Mouse (Mus musculus) limb, embryonic 13.5 days (tissue): Measurements from ENCODE around the gene Cyp2u1. TPM values are rescaled to one million over a fixed set of nuclear protein-coding genes. Genes with fewer than 3 reads are reported as not detected.
"Not testable (repeated sequence)": the region's sequence is repeated elsewhere in the genome, so short reads cannot be mapped to it uniquely, and the experiment has no call there.

Experiments used
- ATAC-seq: fragments of 200-750 bp; cut with Nextera tagmentation; 2 replicates; pipeline ENCODE4 v1.8.0; 2017; ENCODE audit warnings: low read depth, moderate number of reproducible peaks, moderate TSS enrichment; ENCODE audit not compliant: low FRiP score
- H3K27ac ChIP-seq: fragments of 300-500 bp; sonication (generic); 2 replicates; pipeline ENCODE4 v1.5.1; 2015; ENCODE audit warnings: inconsistent platforms, mild to moderate bottlenecking, moderate library complexity
- H3K27me3 ChIP-seq: fragments of 300-500 bp; sonication (generic); 2 replicates; pipeline ENCODE4 v1.6.1; 2015; ENCODE audit warnings: mild to moderate bottlenecking, inconsistent platforms
- H3K36me3 ChIP-seq: fragments of 300-500 bp; sonication (generic); 2 replicates; pipeline ENCODE4 v1.6.1; 2015; ENCODE audit warnings: inconsistent platforms, mild to moderate bottlenecking, moderate library complexity
- H3K4me1 ChIP-seq: fragments of 300-500 bp; sonication (generic); 2 replicates; pipeline ENCODE4 v1.6.1; 2015; ENCODE audit warnings: inconsistent platforms
- H3K4me2 ChIP-seq: fragments of 300-500 bp; sonication (generic); replicated peaks from 2 replicates; pipeline ENCODE4 v1.6.1; 2015; ENCODE audit warnings: inconsistent platforms, mild to moderate bottlenecking, moderate library complexity
- H3K4me3 ChIP-seq: fragments of 300-500 bp; sonication (generic); 2 replicates; pipeline ENCODE4 v1.5.1; 2015; ENCODE audit warnings: moderate library complexity, mild to moderate bottlenecking, inconsistent platforms
- H3K9ac ChIP-seq: fragments of 300-500 bp; sonication (generic); 2 replicates; pipeline ENCODE4 v1.6.1; 2015; ENCODE audit warnings: mild to moderate bottlenecking, inconsistent platforms
- H3K9me3 ChIP-seq: fragments of 300-500 bp; sonication (generic); 2 replicates; pipeline ENCODE4 v1.6.1; 2016; ENCODE audit warnings: inconsistent platforms
- WGBS: fragments of 180-500 bp; shearing (Covaris S2); methylation state at CpG from one replicate; pipeline ENCODE4 v1.1.7; 2015; 5-methylcytosine and 5-hydroxymethylcytosine counted together
- polyA plus RNA-seq: library from polyadenylated mRNA; unstranded; fragments of >200 nt; fragmentation: Nextera tagmentation; extraction: Ambion mirVana; gene quantifications from 2 replicates; pipeline ENCODE4 v1.2.1, GENCODE M21; 2015

Gene Cyp2u1
- 2.5 and 2.6 TPM in 2 replicates for polyA plus RNA-seq

DNA sequence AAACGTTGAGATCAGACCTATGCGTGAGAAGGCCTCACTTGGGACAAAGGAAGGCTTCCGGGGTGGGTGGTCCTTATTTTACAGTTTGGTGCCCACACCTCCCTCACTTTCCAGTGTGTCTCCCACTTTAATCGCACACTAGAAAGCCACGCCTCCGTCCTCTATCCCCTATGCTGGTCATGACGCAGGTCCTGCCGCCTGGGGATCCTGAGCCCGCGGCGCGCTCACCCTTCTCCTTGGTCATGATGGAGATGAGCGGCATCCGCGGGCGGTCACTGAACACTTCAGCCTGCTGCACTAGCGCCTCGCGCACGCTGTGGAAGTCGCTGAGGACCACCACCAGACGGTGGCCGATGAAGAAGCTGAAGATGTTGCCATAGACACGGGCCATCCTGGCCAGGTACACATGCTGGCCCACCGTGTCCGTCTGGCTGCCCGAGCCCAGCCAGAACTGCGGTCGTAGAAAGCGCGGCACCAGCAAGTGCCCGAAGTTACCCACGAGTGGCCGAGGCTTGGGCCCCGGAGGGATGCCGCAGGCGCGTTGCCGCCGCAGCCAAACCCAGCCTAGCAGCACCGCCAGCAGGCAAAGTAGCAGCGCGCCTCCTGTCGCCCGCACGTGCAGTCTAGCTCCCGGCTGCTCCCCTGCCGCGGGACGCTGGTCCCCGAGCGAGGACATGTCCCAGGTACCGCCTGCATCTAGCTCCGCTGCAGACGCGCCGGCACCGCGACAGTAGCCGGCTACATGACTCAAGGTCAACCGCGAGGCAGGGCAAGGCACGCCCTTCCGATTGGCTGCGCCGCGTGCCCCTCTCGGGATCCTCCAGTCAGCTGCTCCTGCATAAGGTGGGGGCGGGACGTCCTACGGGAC is at the start of gene Cyp2u1:
Cyp2u1 (minus strand) TSS at position 776 of the 868 bp plus-strand sequence.
- Histone ChIP-seq H3K4me2 (peak within 1 kb of the TSS; percentile 98), H3K9me3 (no peaks in the 10 kb centered on the region), H3K9ac (peak within 1 kb of the TSS; percentile 74), H3K27ac (0 out of 2 replicates have a peak within 1 kb of the TSS, but pooled peaks have one; percentile 3), H3K27me3 (no peaks in the 10 kb centered on the region), H3K36me3 (no peaks in the 10 kb centered on the region), H3K4me1 (peaks cover 20% of the 10 kb centered on the region), H3K4me3 (peak within 1 kb of the TSS; percentile 73)
- under 1% methylated on average over 71 of the region's 71 CpGs for WGBS
- ATAC-seq, result peak; percentile 94

GRCm38 (mm10) chr3:131350539-131350938 is 47.5 kb upstream of the Cyp2u1 start:
- Histone ChIP-seq H3K4me2 (no peak overlapping the region), H3K9ac (no peak overlapping the region)
- WGBS, result 84% methylated on average over 7 of the region's 7 CpGs

GRCm38 (mm10) chr3:131349013-131349412 is 46.0 kb upstream of the Cyp2u1 start:
- Histone ChIP-seq H3K9ac (no peak overlapping the region), H3K4me3 (no peak overlapping the region), H3K27ac (no peak overlapping the region), H3K27me3 (no peaks in the 10 kb centered on the region), H3K4me1 (peaks cover 3% of the 10 kb centered on the region), H3K36me3 (no peaks in the 10 kb centered on the region), H3K9me3 (0 out of 2 replicates have a peak, but pooled peaks cover 5% of the 10 kb centered on the region), H3K4me2 (no peak overlapping the region)
- ATAC-seq, result no peak
- 72% methylated on average over 6 of the region's 6 CpGs for WGBS

More at GRCm38 (mm10) chr3:131350539-131350938, 47.5 kb upstream of the Cyp2u1 start:
- peaks cover 3% of the 10 kb centered on the region; the same call in 1 of the 2 replicates for H3K4me1 ChIP-seq
- no peak for ATAC-seq
- H3K27me3 ChIP-seq, result no peaks in the 10 kb centered on the region
- no peak overlapping the region for H3K27ac ChIP-seq
- H3K9me3 ChIP-seq, result 0 out of 2 replicates have a peak, but pooled peaks cover 5% of the 10 kb centered on the region
- no peaks in the 10 kb centered on the region for H3K36me3 ChIP-seq
- H3K4me3 ChIP-seq, result no peak overlapping the region

DNA sequence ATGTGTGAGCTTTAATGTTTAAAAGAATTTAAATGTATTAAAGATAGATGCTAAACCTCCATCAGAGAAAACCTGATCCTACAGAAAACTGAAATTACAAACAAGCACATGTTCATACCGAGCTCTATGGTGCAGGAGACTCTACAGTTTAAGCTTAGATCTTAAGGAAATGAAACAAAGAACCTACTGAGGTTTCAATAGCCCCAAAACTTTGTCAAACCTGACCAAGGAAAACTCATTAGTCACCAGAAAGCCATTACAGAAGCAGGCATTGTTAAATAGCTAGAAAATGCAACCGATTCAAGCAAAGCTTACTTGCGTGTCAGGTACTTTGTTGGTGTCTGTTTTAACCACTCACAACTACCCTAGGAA is 45.5 kb upstream of the Cyp2u1 start:
- Histone ChIP-seq H3K27ac (no peak overlapping the region), H3K36me3 (no peaks in the 10 kb centered on the region), H3K4me3 (no peak overlapping the region), H3K9ac (no peak overlapping the region), H3K4me1 (peaks cover 6% of the 10 kb centered on the region), H3K4me2 (no peak overlapping the region), H3K9me3 (0 out of 2 replicates have a peak, but pooled peaks cover 5% of the 10 kb centered on the region), H3K27me3 (no peaks in the 10 kb centered on the region)
- no peak for ATAC-seq
- 43% methylated on average over 3 of the region's 3 CpGs for WGBS

DNA sequence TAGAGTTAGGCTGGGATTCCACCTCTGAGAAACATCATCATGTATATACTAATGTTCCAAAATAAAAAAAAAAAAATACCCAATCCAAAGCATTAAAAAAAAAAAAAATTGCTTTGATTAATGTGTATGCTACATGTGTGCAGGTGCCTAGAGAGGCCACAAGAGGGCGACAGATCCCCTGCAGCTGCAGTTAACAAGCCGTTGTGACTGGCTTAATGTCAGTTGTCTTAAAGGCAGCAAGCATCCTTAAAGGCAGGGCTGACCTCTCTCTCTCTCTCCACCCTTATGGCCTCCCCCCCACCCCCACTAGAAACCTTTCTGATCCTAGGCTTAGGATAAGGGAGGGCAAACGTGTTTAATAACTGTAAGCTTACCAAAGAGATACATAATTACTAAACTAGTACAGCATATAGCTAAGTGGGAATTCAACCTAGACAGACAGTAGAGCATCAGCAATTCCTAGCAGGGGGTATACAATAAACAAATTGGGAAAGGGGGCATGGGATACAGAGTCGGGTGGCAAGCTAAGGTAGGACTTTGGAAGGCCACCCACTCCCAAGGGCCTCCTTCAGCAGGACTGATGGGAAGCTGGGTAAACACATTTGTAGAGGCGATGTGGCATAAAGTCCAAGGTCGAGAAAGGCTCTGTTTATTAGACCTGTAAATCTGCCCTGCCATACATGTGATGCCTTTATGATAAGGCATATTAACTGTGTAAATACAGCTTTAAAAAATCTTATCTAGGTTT is 45.0 kb upstream of the Cyp2u1 start:
- 48% methylated on average over 6 of the region's 6 CpGs for WGBS
- H3K27me3 ChIP-seq, result no peaks in the 10 kb centered on the region
- 0 out of 2 replicates have a peak, but pooled peaks cover 5% of the 10 kb centered on the region for H3K9me3 ChIP-seq
- ATAC-seq, result no peak
- no peak overlapping the region for H3K27ac ChIP-seq
- H3K4me1 ChIP-seq, result peaks cover 12% of the 10 kb centered on the region
- no peak overlapping the region for H3K4me3 ChIP-seq
- H3K4me2 ChIP-seq, result no peak overlapping the region
- H3K36me3 ChIP-seq, result no peaks in the 10 kb centered on the region
- H3K9ac ChIP-seq, result no peak overlapping the region

GRCm38 (mm10) chr3:131345903-131346302 is 42.9 kb upstream of the Cyp2u1 start:
- H3K27ac ChIP-seq, result no peak overlapping the region
- H3K4me3 ChIP-seq, result no peak overlapping the region
- ATAC-seq, result no peak
- H3K9ac ChIP-seq, result no peak overlapping the region
- WGBS, result 86% methylated on average over 6 of the region's 6 CpGs
- 0 out of 2 replicates have a peak, but pooled peaks cover 5% of the 10 kb centered on the region for H3K9me3 ChIP-seq
- H3K36me3 ChIP-seq, result no peaks in the 10 kb centered on the region
- no peak overlapping the region for H3K4me2 ChIP-seq
- H3K4me1 ChIP-seq, result peaks cover 14% of the 10 kb centered on the region
- no peaks in the 10 kb centered on the region for H3K27me3 ChIP-seq

DNA sequence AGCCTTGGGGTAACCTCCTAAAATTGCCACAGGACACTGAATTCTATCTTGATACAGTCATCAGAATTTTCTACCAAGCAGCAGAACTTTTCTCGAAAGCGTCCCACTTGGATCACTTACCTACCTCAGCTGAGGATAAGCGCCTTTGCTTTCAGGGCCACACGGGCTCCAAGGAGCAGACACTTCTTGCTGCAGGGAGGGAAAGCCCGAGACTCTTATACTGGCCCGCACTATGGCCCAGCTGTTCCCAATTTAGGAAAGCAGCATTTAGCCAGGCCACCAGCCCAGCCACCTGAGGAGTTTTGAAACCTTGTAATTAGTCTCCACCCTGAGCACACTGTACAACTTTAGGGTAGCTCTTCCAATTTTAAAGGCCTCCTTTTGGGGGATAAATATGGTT is 40.3 kb upstream of the Cyp2u1 start:
- no peak overlapping the region for H3K27ac ChIP-seq
- 15% methylated on average over 6 of the region's 6 CpGs for WGBS

GRCm38 (mm10) chr3:131340885-131341284 is 37.9 kb upstream of the Cyp2u1 start:
- Histone ChIP-seq H3K9ac (no peak overlapping the region), H3K9me3 (no peaks in the 10 kb centered on the region), H3K4me1 (peaks cover 14% of the 10 kb centered on the region), H3K4me3 (no peak overlapping the region), H3K27ac (no peak overlapping the region), H3K36me3 (no peaks in the 10 kb centered on the region), H3K27me3 (no peaks in the 10 kb centered on the region), H3K4me2 (no peak overlapping the region)
- 59% methylated on average over 3 of the region's 3 CpGs for WGBS
- no peak for ATAC-seq

More for the DNA sequence above, 40.3 kb upstream of the Cyp2u1 start:
- H3K27me3 ChIP-seq, result no peaks in the 10 kb centered on the region
- no peak for ATAC-seq
- H3K4me1 ChIP-seq, result peaks cover 14% of the 10 kb centered on the region
- H3K9me3 ChIP-seq, result 0 out of 2 replicates have a peak, but pooled peaks cover 5% of the 10 kb centered on the region
- no peak overlapping the region; the same call in 1 of the 2 replicates for H3K4me2 ChIP-seq
- H3K9ac ChIP-seq, result no peak overlapping the region
- no peaks in the 10 kb centered on the region for H3K36me3 ChIP-seq
- H3K4me3 ChIP-seq, result no peak overlapping the region

DNA sequence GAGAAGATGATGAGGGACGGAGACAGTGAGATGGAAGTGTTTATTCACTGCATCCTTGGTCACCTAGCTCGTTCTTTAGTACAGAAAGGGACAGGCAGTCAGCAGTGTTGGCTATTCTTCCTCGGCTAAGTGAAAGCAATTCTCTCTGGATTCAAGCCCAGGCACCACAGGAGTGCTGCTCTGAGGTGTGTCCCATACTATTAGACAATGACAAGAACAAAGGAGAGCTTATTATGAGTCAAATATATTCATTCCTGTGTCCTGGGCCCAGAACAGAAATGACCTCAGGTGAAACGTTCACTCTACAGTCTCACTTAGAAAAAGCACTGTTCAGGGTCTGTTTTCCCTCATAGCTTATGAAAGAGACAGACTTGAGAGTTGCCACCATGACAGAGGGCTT is 36.3 kb upstream of the Cyp2u1 start:
- H3K4me2 ChIP-seq, result no peak overlapping the region
- H3K27ac ChIP-seq, result no peak overlapping the region
- H3K4me1 ChIP-seq, result peaks cover 27% of the 10 kb centered on the region
- H3K4me3 ChIP-seq, result no peak overlapping the region
- no peak for ATAC-seq
- no peak overlapping the region for H3K9ac ChIP-seq
- 78% methylated on average over 4 of the region's 4 CpGs for WGBS
- H3K36me3 ChIP-seq, result no peaks in the 10 kb centered on the region
- H3K27me3 ChIP-seq, result no peaks in the 10 kb centered on the region
- no peaks in the 10 kb centered on the region for H3K9me3 ChIP-seq

DNA sequence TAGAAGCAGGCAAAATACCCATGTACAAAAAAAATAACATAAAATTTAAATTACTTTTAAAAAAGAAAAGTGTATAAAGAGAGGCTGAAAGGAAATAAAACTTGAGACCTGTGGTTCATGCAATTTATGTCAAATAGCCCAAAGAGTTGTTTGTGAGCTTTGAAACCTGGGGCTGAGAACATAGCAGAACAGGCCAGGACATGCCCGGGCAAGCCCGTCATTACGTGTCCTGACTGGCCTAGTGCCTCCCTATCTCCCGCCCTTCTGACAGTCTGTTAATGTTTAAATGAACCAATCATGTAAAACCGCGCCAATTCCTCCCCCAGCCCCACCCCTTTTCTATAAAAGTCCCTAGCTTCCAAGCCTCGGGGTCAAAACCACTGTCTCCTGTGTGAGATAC is 34.7 kb upstream of the Cyp2u1 start:
- not testable (repeated sequence) for H3K4me3 ChIP-seq, H3K36me3 ChIP-seq, H3K27me3 ChIP-seq, H3K27ac ChIP-seq, ATAC-seq, H3K4me2 ChIP-seq, H3K9me3 ChIP-seq, H3K9ac ChIP-seq
- H3K4me1 ChIP-seq, result peaks cover 25% of the 10 kb centered on the region
- WGBS, result 90% methylated on average over 7 of the region's 7 CpGs

DNA sequence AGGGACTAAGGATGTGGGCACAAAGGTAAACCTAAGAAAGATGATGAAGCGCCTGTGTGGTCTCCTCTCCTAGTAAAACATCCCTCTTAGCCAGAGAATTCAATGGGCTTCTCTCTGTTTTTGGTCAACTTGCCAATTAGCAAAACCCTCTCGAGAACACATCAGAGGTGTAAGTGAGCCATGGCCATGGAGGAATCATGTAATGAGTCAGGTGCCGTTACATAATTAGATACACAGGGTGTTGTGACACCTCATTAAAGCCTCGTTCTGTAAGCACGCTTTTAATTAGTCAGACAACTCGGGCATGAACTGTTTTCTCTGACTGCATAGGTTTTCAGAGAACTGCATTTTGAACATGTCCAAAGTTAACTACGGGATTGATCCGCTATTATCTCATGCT is 33.6 kb upstream of the Cyp2u1 start:
- H3K4me3 ChIP-seq, result no peak overlapping the region
- H3K4me1 ChIP-seq, result peaks cover 25% of the 10 kb centered on the region
- ATAC-seq, result no peak
- no peaks in the 10 kb centered on the region for H3K27me3 ChIP-seq
- H3K4me2 ChIP-seq, result no peak overlapping the region
- H3K9ac ChIP-seq, result no peak overlapping the region
- 51% methylated on average over 8 of the region's 8 CpGs for WGBS
- no peaks in the 10 kb centered on the region for H3K36me3 ChIP-seq
- no peak overlapping the region for H3K27ac ChIP-seq
- no peaks in the 10 kb centered on the region for H3K9me3 ChIP-seq

DNA sequence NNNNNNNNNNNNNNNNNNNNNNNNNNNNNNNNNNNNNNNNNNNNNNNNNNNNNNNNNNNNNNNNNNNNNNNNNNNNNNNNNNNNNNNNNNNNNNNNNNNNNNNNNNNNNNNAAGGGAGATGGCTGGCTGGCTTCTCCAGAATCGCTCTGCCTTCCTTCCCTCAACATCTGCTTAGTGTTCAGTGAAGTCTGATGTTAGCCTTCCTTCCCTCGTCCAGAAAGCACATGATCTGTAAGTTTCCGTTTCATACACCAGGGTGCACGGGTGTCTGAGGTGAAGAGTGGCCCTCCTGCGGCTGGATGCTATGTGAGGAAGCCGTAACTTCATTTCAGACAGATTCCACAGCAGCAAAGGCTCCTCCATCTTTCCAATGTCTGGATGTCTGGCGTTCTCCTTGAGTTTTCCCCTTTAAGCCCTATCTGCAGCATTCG is 32.1 kb upstream of the Cyp2u1 start:
- WGBS, result 35% methylated on average over 8 of the region's 8 CpGs
- Histone ChIP-seq H3K27ac (no peak overlapping the region), H3K9ac (no peak overlapping the region), H3K4me2 (peak overlapping the region; percentile 51), H3K4me3 (no peak overlapping the region), H3K9me3 (no peaks in the 10 kb centered on the region), H3K27me3 (no peaks in the 10 kb centered on the region), H3K36me3 (no peaks in the 10 kb centered on the region), H3K4me1 (peaks cover 30% of the 10 kb centered on the region)
- 0 out of 2 replicates have a peak, but pooled peaks have one; percentile 28 for ATAC-seq
